Mouse (Mus musculus): ENCODE results near the gene Kcnq2. TPM values are rescaled to one million over a fixed set of nuclear protein-coding genes. Genes with fewer than 3 reads are reported as not detected.

Gene Kcnq2
- polyA plus RNA-seq, 1 experiment from 2014 or later: 0.17 TPM

GRCm38 (mm10) chr2:181125726-181126455 lies 9.2 kb downstream of the Kcnq2 start:
- H3K36me3 ChIP-seq (ENCODE audit: control insufficient read depth, insufficient read depth, low read length): no peaks in the 10 kb centered on the region
- no peak overlapping the region for H3K9ac ChIP-seq (ENCODE audit: low read depth, low read length)
- ATAC-seq (replicated peaks; ENCODE audit: insufficient number of reproducible peaks, low FRiP score, low TSS enrichment): no peak
- H3K4me2 ChIP-seq: no peak overlapping the region
- peaks cover 19% of the 10 kb centered on the region; the same call in 1 of the 2 replicates for H3K27me3 ChIP-seq (ENCODE audit: control insufficient read depth, insufficient read depth, low read length)
- H3K27ac ChIP-seq (ENCODE audit: low read depth, low read length): no peak overlapping the region
- H3K4me3 ChIP-seq (ENCODE audit: low read depth, low read length): no peak overlapping the region
- H3K9me3 ChIP-seq (replicated peaks; ENCODE audit: control insufficient read depth, low read length): no peaks in the 10 kb centered on the region
- H3K4me1 ChIP-seq (ENCODE audit: control insufficient read depth, insufficient read depth, low read length): no peaks in the 10 kb centered on the region
- 35% methylated on average over 7 of the region's 7 CpGs for WGBS (ENCODE audit: insufficient replicate concordance)

- H3K27me3 ChIP-seq (ENCODE audit: control insufficient read depth, insufficient read depth, low read length): peaks cover 22% of the 10 kb centered on the region; the same call in 1 of the 2 replicates
- ATAC-seq (replicated peaks; ENCODE audit: insufficient number of reproducible peaks, low FRiP score, low TSS enrichment): no peak
- no peaks in the 10 kb centered on the region for H3K4me1 ChIP-seq (ENCODE audit: control insufficient read depth, insufficient read depth, low read length)
- H3K27ac ChIP-seq (ENCODE audit: low read depth, low read length): no peak overlapping the region
- no peak overlapping the region for H3K4me3 ChIP-seq (ENCODE audit: low read depth, low read length)
- no peaks in the 10 kb centered on the region for H3K9me3 ChIP-seq (replicated peaks; ENCODE audit: control insufficient read depth, low read length)
- H3K9ac ChIP-seq (ENCODE audit: low read depth, low read length): no peak overlapping the region
- no peaks in the 10 kb centered on the region for H3K36me3 ChIP-seq (ENCODE audit: control insufficient read depth, insufficient read depth, low read length)
- no peak overlapping the region for H3K4me2 ChIP-seq
Measured at GRCm38 (mm10) chr2:181122642-181123041, 12.5 kb downstream of the Kcnq2 start.

GRCm38 (mm10) chr2:181120922-181121449 lies 14.1 kb downstream of the Kcnq2 start:
- WGBS (ENCODE audit: insufficient replicate concordance): 80% methylated on average over 4 of the region's 4 CpGs
- no peak overlapping the region for H3K9ac ChIP-seq (ENCODE audit: low read depth, low read length)
- H3K4me1 ChIP-seq (ENCODE audit: control insufficient read depth, insufficient read depth, low read length): no peaks in the 10 kb centered on the region
- no peak overlapping the region for H3K4me3 ChIP-seq (ENCODE audit: low read depth, low read length)
- ATAC-seq (replicated peaks; ENCODE audit: insufficient number of reproducible peaks, low FRiP score, low TSS enrichment): no peak
- H3K36me3 ChIP-seq (ENCODE audit: control insufficient read depth, insufficient read depth, low read length): no peaks in the 10 kb centered on the region
- H3K27me3 ChIP-seq (ENCODE audit: control insufficient read depth, insufficient read depth, low read length): peaks cover 28% of the 10 kb centered on the region
- no peaks in the 10 kb centered on the region for H3K9me3 ChIP-seq (replicated peaks; ENCODE audit: control insufficient read depth, low read length)
- no peak overlapping the region for H3K27ac ChIP-seq (ENCODE audit: low read depth, low read length)
- no peak overlapping the region for H3K4me2 ChIP-seq

GRCm38 (mm10) chr2:181119952-181120351 lies 15.1 kb downstream of the Kcnq2 start:
- H3K27ac ChIP-seq (ENCODE audit: low read depth, low read length): no peak overlapping the region

GRCm38 (mm10) chr2:181116436-181116835 lies 18.7 kb downstream of the Kcnq2 start:
- H3K36me3 ChIP-seq (ENCODE audit: control insufficient read depth, insufficient read depth, low read length): no peaks in the 10 kb centered on the region
- H3K4me3 ChIP-seq (ENCODE audit: low read depth, low read length): no peak overlapping the region
- no peak overlapping the region for H3K4me2 ChIP-seq
- H3K4me1 ChIP-seq (ENCODE audit: control insufficient read depth, insufficient read depth, low read length): no peaks in the 10 kb centered on the region
- H3K9me3 ChIP-seq (replicated peaks; ENCODE audit: control insufficient read depth, low read length): no peaks in the 10 kb centered on the region
- H3K27ac ChIP-seq (ENCODE audit: low read depth, low read length): no peak overlapping the region
- ATAC-seq (replicated peaks; ENCODE audit: insufficient number of reproducible peaks, low FRiP score, low TSS enrichment): no peak
- 77% methylated on average over 5 of the region's 5 CpGs for WGBS (ENCODE audit: insufficient replicate concordance)
- peaks cover 11% of the 10 kb centered on the region for H3K27me3 ChIP-seq (ENCODE audit: control insufficient read depth, insufficient read depth, low read length)
- no peak overlapping the region for H3K9ac ChIP-seq (ENCODE audit: low read depth, low read length)

More at GRCm38 (mm10) chr2:181119952-181120351, 15.1 kb downstream of the Kcnq2 start:
- no peak overlapping the region for H3K9ac ChIP-seq (ENCODE audit: low read depth, low read length)
- no peak overlapping the region for H3K4me2 ChIP-seq
- no peaks in the 10 kb centered on the region for H3K36me3 ChIP-seq (ENCODE audit: control insufficient read depth, insufficient read depth, low read length)
- no peak overlapping the region for H3K4me3 ChIP-seq (ENCODE audit: low read depth, low read length)
- H3K4me1 ChIP-seq (ENCODE audit: control insufficient read depth, insufficient read depth, low read length): no peaks in the 10 kb centered on the region
- H3K9me3 ChIP-seq (replicated peaks; ENCODE audit: control insufficient read depth, low read length): no peaks in the 10 kb centered on the region
- 19% methylated on average over 10 of the region's 10 CpGs for WGBS (ENCODE audit: insufficient replicate concordance)
- H3K27me3 ChIP-seq (ENCODE audit: control insufficient read depth, insufficient read depth, low read length): peaks cover 21% of the 10 kb centered on the region
- no peak for ATAC-seq (replicated peaks; ENCODE audit: insufficient number of reproducible peaks, low FRiP score, low TSS enrichment)

GRCm38 (mm10) chr2:181115367-181115766 lies 19.7 kb downstream of the Kcnq2 start:
- ATAC-seq (replicated peaks; ENCODE audit: insufficient number of reproducible peaks, low FRiP score, low TSS enrichment): no peak
- no peak overlapping the region for H3K4me2 ChIP-seq
- H3K9ac ChIP-seq (ENCODE audit: low read depth, low read length): no peak overlapping the region
- H3K27ac ChIP-seq (ENCODE audit: low read depth, low read length): no peak overlapping the region
- H3K36me3 ChIP-seq (ENCODE audit: control insufficient read depth, insufficient read depth, low read length): no peaks in the 10 kb centered on the region
- H3K4me1 ChIP-seq (ENCODE audit: control insufficient read depth, insufficient read depth, low read length): no peaks in the 10 kb centered on the region
- peaks cover 11% of the 10 kb centered on the region for H3K27me3 ChIP-seq (ENCODE audit: control insufficient read depth, insufficient read depth, low read length)
- H3K4me3 ChIP-seq (ENCODE audit: low read depth, low read length): no peak overlapping the region
- 57% methylated on average over 3 of the region's 3 CpGs for WGBS (ENCODE audit: insufficient replicate concordance)
- no peaks in the 10 kb centered on the region for H3K9me3 ChIP-seq (replicated peaks; ENCODE audit: control insufficient read depth, low read length)

- 75% methylated on average over 8 of the region's 8 CpGs for WGBS (ENCODE audit: insufficient replicate concordance)
- Histone ChIP-seq H3K9me3 (replicated peaks; ENCODE audit: control insufficient read depth, low read length) (no peaks in the 10 kb centered on the region), H3K27me3 (ENCODE audit: control insufficient read depth, insufficient read depth, low read length) (peaks cover 11% of the 10 kb centered on the region), H3K4me1 (ENCODE audit: control insufficient read depth, insufficient read depth, low read length) (no peaks in the 10 kb centered on the region), H3K4me2 (no peak overlapping the region), H3K36me3 (ENCODE audit: control insufficient read depth, insufficient read depth, low read length) (no peaks in the 10 kb centered on the region), H3K4me3 (ENCODE audit: low read depth, low read length) (no peak overlapping the region), H3K27ac (ENCODE audit: low read depth, low read length) (no peak overlapping the region), H3K9ac (ENCODE audit: low read depth, low read length) (no peak overlapping the region)
- no peak for ATAC-seq (replicated peaks; ENCODE audit: insufficient number of reproducible peaks, low FRiP score, low TSS enrichment)
Measured at GRCm38 (mm10) chr2:181113762-181114361, 21.2 kb downstream of the Kcnq2 start.

- ATAC-seq (replicated peaks; ENCODE audit: insufficient number of reproducible peaks, low FRiP score, low TSS enrichment): no peak
- WGBS (ENCODE audit: insufficient replicate concordance): 91% methylated on average over 1 of the region's 1 CpGs
- Histone ChIP-seq H3K27me3 (ENCODE audit: control insufficient read depth, insufficient read depth, low read length) (0 out of 2 replicates have a peak, but pooled peaks cover 3% of the 10 kb centered on the region), H3K36me3 (ENCODE audit: control insufficient read depth, insufficient read depth, low read length) (no peaks in the 10 kb centered on the region), H3K27ac (ENCODE audit: low read depth, low read length) (no peak overlapping the region), H3K9me3 (replicated peaks; ENCODE audit: control insufficient read depth, low read length) (no peaks in the 10 kb centered on the region), H3K4me2 (no peak overlapping the region), H3K4me3 (ENCODE audit: low read depth, low read length) (no peak overlapping the region), H3K9ac (ENCODE audit: low read depth, low read length) (no peak overlapping the region), H3K4me1 (ENCODE audit: control insufficient read depth, insufficient read depth, low read length) (no peaks in the 10 kb centered on the region)
Measured at GRCm38 (mm10) chr2:181111665-181112064, 23.4 kb downstream of the Kcnq2 start.
